Mouse (Mus musculus) intestine, embryonic 16.5 days (tissue): ENCODE results near the gene Wdr93. TPM values are rescaled to one million over a fixed set of nuclear protein-coding genes. Genes with fewer than 3 reads are reported as not detected.

Experiments
- ATAC-seq: fragments of 200-750 bp; cut with Nextera tagmentation; 2 replicates; pipeline ENCODE4 v1.8.0; 2017; ENCODE audit warnings: moderate TSS enrichment, moderate library complexity
- H3K27ac ChIP-seq: fragments of 300-500 bp; sonication (generic); 2 replicates; pipeline ENCODE4 v1.5.1; 2014; ENCODE audit warnings: mild to moderate bottlenecking, low read length
- H3K27me3 ChIP-seq: fragments of 300-500 bp; sonication (generic); replicated peaks from 2 replicates; pipeline ENCODE4 v1.6.1; 2014; ENCODE audit warnings: low read length, control low read depth, mixed read lengths; ENCODE audit not compliant: control insufficient read depth, insufficient read depth
- H3K36me3 ChIP-seq: fragments of 300-500 bp; sonication (generic); 2 replicates; pipeline ENCODE4 v1.6.1; 2014; ENCODE audit warnings: low read length, control low read depth; ENCODE audit not compliant: control insufficient read depth, insufficient read depth
- H3K4me1 ChIP-seq: fragments of 300-500 bp; sonication (generic); 2 replicates; pipeline ENCODE4 v1.6.1; 2014; ENCODE audit warnings: low read length, control low read depth, mixed read lengths; ENCODE audit not compliant: control insufficient read depth, insufficient read depth
- H3K4me2 ChIP-seq: fragments of 300-500 bp; sonication (generic); 2 replicates; pipeline ENCODE4 v1.6.1; 2014; ENCODE audit warnings: low read depth, low read length, control low read depth
- H3K4me3 ChIP-seq: fragments of 300-500 bp; sonication (generic); 2 replicates; pipeline ENCODE4 v1.5.1; 2014; ENCODE audit warnings: mild to moderate bottlenecking, low read length
- H3K9ac ChIP-seq: fragments of 300-500 bp; sonication (generic); 2 replicates; pipeline ENCODE4 v1.6.1; 2014; ENCODE audit warnings: low read depth, low read length
- H3K9me3 ChIP-seq: fragments of 300-500 bp; sonication (generic); 2 replicates; pipeline ENCODE4 v1.6.1; 2016; ENCODE audit warnings: low read length, control low read depth; ENCODE audit not compliant: control insufficient read depth
- WGBS: fragments of 180-500 bp; shearing (Covaris S2); extraction: QIAGEN DNeasy Blood & Tissue Kit; methylation state at CpG from one replicate; pipeline ENCODE4 v1.1.7; 2014; 5-methylcytosine and 5-hydroxymethylcytosine counted together
- polyA plus RNA-seq: library from polyadenylated mRNA; unstranded; fragments of >200 nt; fragmentation: Nextera tagmentation; extraction: Ambion mirVana; gene quantifications from 2 replicates; pipeline ENCODE4 v1.2.1, GENCODE M21; 2015

Gene Wdr93
- polyA plus RNA-seq, 1 experiment from 2014 or later: 0.15 TPM

- H3K9me3 ChIP-seq: no peaks in the 10 kb centered on the region
- peak overlapping the region; percentile 48; the same call in 1 of the 2 replicates for H3K27ac ChIP-seq
- 0 out of 2 replicates have a peak, but pooled peaks cover 6% of the 10 kb centered on the region for H3K4me1 ChIP-seq
- H3K27me3 ChIP-seq: no peaks in the 10 kb centered on the region
- WGBS: 62% methylated on average over 6 of the region's 6 CpGs
- peak overlapping the region; percentile 3; the same call in 1 of the 2 replicates for H3K4me2 ChIP-seq
- ATAC-seq: no peak
- no peak overlapping the region for H3K4me3 ChIP-seq
- H3K36me3 ChIP-seq: peaks cover 4% of the 10 kb centered on the region; the same call in 1 of the 2 replicates
- H3K9ac ChIP-seq: no peak overlapping the region
These were observed 88.6 kb downstream of the Wdr93 start for GRCm38 (mm10) chr7:79831585-79831984.

DNA sequence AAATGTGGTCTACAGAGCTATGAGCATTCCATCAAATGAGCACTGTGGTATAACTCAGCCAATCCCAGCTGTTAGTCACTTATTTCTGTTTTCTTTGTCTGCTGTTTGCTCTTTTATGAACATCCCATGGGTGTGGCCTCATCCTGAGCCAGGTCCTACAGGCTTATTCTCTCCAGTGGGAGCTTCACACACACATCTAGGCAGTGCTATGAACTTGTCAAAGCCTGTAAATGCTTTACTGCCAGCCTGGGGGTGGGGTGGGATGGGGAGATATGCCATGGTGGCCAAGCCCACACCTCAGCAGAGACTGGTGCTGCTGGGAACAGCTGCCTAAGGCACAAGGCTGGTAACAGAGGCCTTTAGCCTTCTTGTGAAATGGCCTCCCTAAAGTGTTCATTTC lies 90.0 kb downstream of the Wdr93 start:
- no peak overlapping the region for H3K4me3 ChIP-seq
- no peak overlapping the region for H3K27ac ChIP-seq
- peaks cover 4% of the 10 kb centered on the region; the same call in 1 of the 2 replicates for H3K36me3 ChIP-seq
- 0 out of 2 replicates have a peak, but pooled peaks cover 6% of the 10 kb centered on the region for H3K4me1 ChIP-seq
- H3K9ac ChIP-seq: no peak overlapping the region
- H3K4me2 ChIP-seq: no peak overlapping the region
- no peaks in the 10 kb centered on the region for H3K27me3 ChIP-seq
- no peaks in the 10 kb centered on the region for H3K9me3 ChIP-seq
- ATAC-seq: no peak

- Histone ChIP-seq H3K27ac (no peak overlapping the region), H3K9ac (no peak overlapping the region), H3K4me3 (no peak overlapping the region), H3K27me3 (no peaks in the 10 kb centered on the region), H3K4me2 (no peak overlapping the region), H3K36me3 (peaks cover 4% of the 10 kb centered on the region; the same call in 1 of the 2 replicates), H3K9me3 (no peaks in the 10 kb centered on the region), H3K4me1 (0 out of 2 replicates have a peak, but pooled peaks cover 6% of the 10 kb centered on the region)
- 94% methylated on average over 6 of the region's 6 CpGs for WGBS
- ATAC-seq: no peak
These were observed 92.2 kb downstream of the Wdr93 start for GRCm38 (mm10) chr7:79835196-79835595.

Other genes starting within 250 kb of the Wdr93 start
- gene Rhcg, start 125.5 kb upstream of the Wdr93 start, polyA plus RNA-seq: 0.20 and 0.23 TPM in 2 replicates
- gene Ticrr, start 83.0 kb upstream of the Wdr93 start, polyA plus RNA-seq: 4.3 and 4.5 TPM in 2 replicates
- gene Kif7, start 27.4 kb upstream of the Wdr93 start, polyA plus RNA-seq: 1.2 and 1.4 TPM in 2 replicates
- gene Plin1, start 10.3 kb upstream of the Wdr93 start, polyA plus RNA-seq: not detected in 2 replicates
- 12.7 and 12.8 TPM in 2 replicates for gene Pex11a, start within 50 bp of the Wdr93 start, polyA plus RNA-seq
- 0.28 TPM in 1 of 2 replicates, not detected in the other for gene Mesp1, start 50.6 kb downstream of the Wdr93 start, polyA plus RNA-seq
- 2.6 and 3.1 TPM in 2 replicates for gene Mesp2, start 67.6 kb downstream of the Wdr93 start, polyA plus RNA-seq
- 248 and 311 TPM in 2 replicates for gene Anpep, start 117.9 kb downstream of the Wdr93 start, polyA plus RNA-seq
- 28.9 and 30.7 TPM in 2 replicates for gene Ap3s2, start 177.5 kb downstream of the Wdr93 start, polyA plus RNA-seq
- 58.0 and 60.8 TPM in 2 replicates for gene Arpin, start 192.2 kb downstream of the Wdr93 start, polyA plus RNA-seq